Mouse (Mus musculus) brain, embryonic 14.5 days (tissue): ENCODE data around the gene Tfap2a.

ENCODE experiments used
- CTCF ChIP-seq: fragments of 200-500 bp; IDR thresholded peaks from 2 replicates; pipeline ENCODE4 v1.5.1; 2012; ENCODE audit warnings: inconsistent platforms, mild to moderate bottlenecking, moderate library complexity, borderline replicate concordance; ENCODE audit not compliant: insufficient read depth, insufficient read length; ENCODE audit errors: extremely low read depth
- POLR2A ChIP-seq: fragments of 200-500 bp; IDR thresholded peaks from 2 replicates; pipeline ENCODE4 v1.6.1; 2012; ENCODE audit warnings: mild to moderate bottlenecking, inconsistent platforms, borderline replicate concordance; ENCODE audit not compliant: poor library complexity, insufficient read depth, insufficient read length, severe bottlenecking; ENCODE audit errors: extremely low read depth

- TF ChIP-seq POLR2A (no peak), CTCF (no peak)
These were observed 5.2 kb downstream of the Tfap2a start for GRCm38 (mm10) chr13:40732816-40733541.
